Mouse (Mus musculus) brain, adult 10 weeks (tissue): ENCODE results near the gene Sesn3. TPM values are rescaled to one million over a fixed set of nuclear protein-coding genes. Genes with fewer than 3 reads are reported as not detected.

Experiments used
- polyA plus RNA-seq: library from polyadenylated mRNA; stranded (reverse); fragments of 350-450 nt; fragmentation: Illumina TruSeq; extraction: RNeasy Lipid Tissue Mini Kit (QIAGEN cat#74804); gene quantifications from one replicate; pipeline ENCODE4 v1.2.3, GENCODE M21; 2015; ENCODE audit warnings: low read depth, low replicate concordance

The Sesn3 gene
- 52.5 TPM for polyA plus RNA-seq

GRCm38 (mm10) chr9:14274986-14275720 lies at the start of gene Sesn3:
Sesn3 (plus strand) TSS chr9:14275067.

GRCm38 (mm10) chr9:14381353-14382055 lies 106.6 kb downstream of the Sesn3 start, which contains the start of gene Endod1:
Endod1 (minus strand) TSS chr9:14381507.

Other genes starting within 250 kb of the Sesn3 start
- 63.1 TPM for gene Endod1, start 106.4 kb downstream of the Sesn3 start, polyA plus RNA-seq
- 1.2 TPM for gene Kdm4d, start 225.4 kb downstream of the Sesn3 start, polyA plus RNA-seq
- gene Cwc15, start 225.6 kb downstream of the Sesn3 start, polyA plus RNA-seq: 149 TPM